Mouse (Mus musculus) limb, embryonic 13.5 days (tissue): ENCODE results near the gene Acvr1c. TPM values are rescaled to one million over a fixed set of nuclear protein-coding genes. Genes with fewer than 3 reads are reported as not detected.

Experiments used
- ATAC-seq: fragments of 200-750 bp; cut with Nextera tagmentation; 2 replicates; pipeline ENCODE4 v1.8.0; 2017; ENCODE audit warnings: low read depth, moderate number of reproducible peaks, moderate TSS enrichment; ENCODE audit not compliant: low FRiP score
- H3K27ac ChIP-seq: fragments of 300-500 bp; sonication (generic); 2 replicates; pipeline ENCODE4 v1.5.1; 2015; ENCODE audit warnings: inconsistent platforms, mild to moderate bottlenecking, moderate library complexity
- H3K27me3 ChIP-seq: fragments of 300-500 bp; sonication (generic); 2 replicates; pipeline ENCODE4 v1.6.1; 2015; ENCODE audit warnings: mild to moderate bottlenecking, inconsistent platforms
- H3K36me3 ChIP-seq: fragments of 300-500 bp; sonication (generic); 2 replicates; pipeline ENCODE4 v1.6.1; 2015; ENCODE audit warnings: inconsistent platforms, mild to moderate bottlenecking, moderate library complexity
- H3K4me1 ChIP-seq: fragments of 300-500 bp; sonication (generic); 2 replicates; pipeline ENCODE4 v1.6.1; 2015; ENCODE audit warnings: inconsistent platforms
- H3K4me2 ChIP-seq: fragments of 300-500 bp; sonication (generic); replicated peaks from 2 replicates; pipeline ENCODE4 v1.6.1; 2015; ENCODE audit warnings: inconsistent platforms, mild to moderate bottlenecking, moderate library complexity
- H3K4me3 ChIP-seq: fragments of 300-500 bp; sonication (generic); 2 replicates; pipeline ENCODE4 v1.5.1; 2015; ENCODE audit warnings: moderate library complexity, mild to moderate bottlenecking, inconsistent platforms
- H3K9ac ChIP-seq: fragments of 300-500 bp; sonication (generic); 2 replicates; pipeline ENCODE4 v1.6.1; 2015; ENCODE audit warnings: mild to moderate bottlenecking, inconsistent platforms
- H3K9me3 ChIP-seq: fragments of 300-500 bp; sonication (generic); 2 replicates; pipeline ENCODE4 v1.6.1; 2016; ENCODE audit warnings: inconsistent platforms
- WGBS: fragments of 180-500 bp; shearing (Covaris S2); methylation state at CpG from one replicate; pipeline ENCODE4 v1.1.7; 2015; 5-methylcytosine and 5-hydroxymethylcytosine counted together
- polyA plus RNA-seq: library from polyadenylated mRNA; unstranded; fragments of >200 nt; fragmentation: Nextera tagmentation; extraction: Ambion mirVana; gene quantifications from 2 replicates; pipeline ENCODE4 v1.2.1, GENCODE M21; 2015

Gene Acvr1c
- polyA plus RNA-seq, 1 experiment from 2014 or later = 0.10 TPM

DNA sequence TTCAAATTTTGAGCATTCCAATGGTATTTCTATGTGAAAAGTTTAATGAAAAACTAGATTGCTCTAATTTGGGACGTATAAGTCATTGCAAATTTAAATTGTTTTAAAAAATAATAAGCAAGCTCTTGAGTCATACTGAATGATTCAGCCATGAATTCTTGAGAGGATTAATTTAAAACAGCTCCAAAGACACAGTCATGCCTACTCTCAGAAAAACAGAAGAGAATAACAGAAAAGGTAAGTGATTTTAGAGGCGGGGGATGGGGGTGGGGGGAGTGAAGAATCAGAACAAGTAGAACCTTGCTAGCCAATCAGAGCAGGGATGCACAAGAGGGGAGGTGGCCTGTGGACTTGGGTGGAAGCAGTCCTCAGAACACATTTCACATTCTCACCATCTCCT is 7.0 kb downstream of the Acvr1c start:
- WGBS = 76% methylated on average over 2 of the region's 2 CpGs
- no peak overlapping the region for H3K9ac ChIP-seq
- no peaks in the 10 kb centered on the region for H3K4me1 ChIP-seq
- peaks cover 12% of the 10 kb centered on the region; the same call in 1 of the 2 replicates for H3K27me3 ChIP-seq
- H3K4me2 ChIP-seq = no peak overlapping the region
- H3K36me3 ChIP-seq = no peaks in the 10 kb centered on the region
- H3K27ac ChIP-seq = no peak overlapping the region
- H3K4me3 ChIP-seq = no peak overlapping the region
- no peak for ATAC-seq
- no peaks in the 10 kb centered on the region for H3K9me3 ChIP-seq

DNA sequence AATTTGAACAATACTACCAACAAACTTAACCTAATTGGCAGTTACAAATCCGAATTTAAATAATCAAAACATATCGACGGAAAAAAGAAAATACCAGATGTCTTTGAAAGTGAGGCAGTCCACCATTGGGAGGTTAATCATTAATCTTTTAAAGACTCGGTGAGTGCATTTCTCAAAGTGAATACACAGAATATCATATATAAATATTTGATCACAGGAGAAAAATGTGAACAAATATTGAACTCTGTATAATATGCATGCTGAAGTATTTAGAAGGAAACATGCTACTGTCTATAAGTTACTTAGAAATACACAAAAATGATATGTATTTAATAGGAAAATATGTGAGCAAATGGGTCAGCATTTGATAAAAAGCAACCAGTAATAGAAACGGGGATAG is 21.0 kb downstream of the Acvr1c start:
- Histone ChIP-seq H3K9ac (no peak overlapping the region), H3K36me3 (no peaks in the 10 kb centered on the region), H3K27ac (no peak overlapping the region), H3K4me2 (no peak overlapping the region), H3K27me3 (no peaks in the 10 kb centered on the region), H3K4me3 (no peak overlapping the region), H3K9me3 (no peaks in the 10 kb centered on the region), H3K4me1 (no peaks in the 10 kb centered on the region)
- 87% methylated on average over 5 of the region's 5 CpGs for WGBS
- no peak for ATAC-seq

DNA sequence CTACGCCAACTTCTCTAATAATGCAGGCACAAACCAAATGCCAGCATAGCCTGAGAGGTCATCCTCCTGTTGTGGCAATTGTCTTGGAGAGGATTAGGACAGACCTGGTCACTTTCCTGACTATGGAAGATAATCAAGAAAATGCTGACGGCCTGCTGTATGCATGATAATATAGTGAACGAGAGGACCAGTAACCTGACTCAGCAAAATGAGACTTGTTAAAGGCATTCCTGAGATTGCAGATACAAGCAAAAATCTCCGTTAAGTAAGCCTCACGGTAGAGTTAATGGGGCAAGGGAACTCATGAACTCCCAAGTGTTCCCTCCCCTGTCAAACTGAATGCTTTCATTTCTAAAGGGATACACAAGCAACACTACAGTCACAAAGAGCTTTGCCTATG is 28.1 kb downstream of the Acvr1c start:
- no peak overlapping the region for H3K9ac ChIP-seq
- ATAC-seq = no peak
- H3K4me2 ChIP-seq = no peak overlapping the region
- H3K36me3 ChIP-seq = no peaks in the 10 kb centered on the region
- no peak overlapping the region for H3K27ac ChIP-seq
- no peaks in the 10 kb centered on the region for H3K9me3 ChIP-seq
- no peak overlapping the region for H3K4me3 ChIP-seq
- no peaks in the 10 kb centered on the region for H3K27me3 ChIP-seq
- WGBS = 68% methylated on average over 5 of the region's 5 CpGs
- peaks cover 2% of the 10 kb centered on the region; the same call in 1 of the 2 replicates for H3K4me1 ChIP-seq

DNA sequence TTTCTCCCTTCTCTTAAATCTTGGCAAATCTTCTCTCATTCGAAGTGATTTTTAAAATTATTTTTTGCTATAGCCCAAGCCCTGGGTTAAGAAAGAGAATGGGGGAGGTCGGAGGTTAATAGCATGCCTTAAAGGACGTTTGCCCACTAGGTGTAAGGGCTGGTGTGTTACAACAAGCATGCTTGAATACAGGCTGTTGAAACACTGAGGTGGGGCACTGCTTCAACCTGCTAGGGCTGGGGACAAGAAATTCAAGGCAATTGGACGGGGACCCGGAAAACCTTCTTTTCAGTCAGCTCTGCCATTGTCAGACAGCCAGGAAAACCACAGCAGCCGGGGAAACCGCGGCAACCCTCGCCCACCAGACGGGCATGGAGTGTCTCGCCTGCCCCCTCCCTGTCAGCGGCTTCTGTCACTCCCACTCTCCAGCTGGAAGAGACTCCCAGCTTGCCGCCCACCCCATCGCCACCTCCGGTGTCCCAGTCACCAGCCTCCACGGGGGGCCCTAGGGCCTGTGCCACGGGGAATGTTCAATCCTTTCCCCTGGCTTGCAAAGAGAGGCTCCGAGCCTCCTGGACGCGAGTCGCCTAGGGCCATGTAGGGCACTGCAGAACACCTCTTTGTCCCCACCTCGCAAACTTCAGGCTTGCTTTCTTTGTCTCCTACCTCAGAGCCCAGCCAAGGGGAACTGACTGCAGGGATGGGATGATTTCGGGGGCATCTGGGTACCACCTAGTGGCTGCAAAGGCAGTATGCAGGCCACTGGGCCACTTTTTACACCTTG is 33.4 kb downstream of the Acvr1c start:
- Histone ChIP-seq H3K27ac (no peak overlapping the region), H3K9me3 (no peaks in the 10 kb centered on the region), H3K4me1 (peaks cover 8% of the 10 kb centered on the region; the same call in 1 of the 2 replicates), H3K36me3 (no peaks in the 10 kb centered on the region), H3K4me2 (peak overlapping the region; percentile 82), H3K4me3 (peak overlapping the region; percentile 49), H3K9ac (peak overlapping the region; percentile 71), H3K27me3 (no peaks in the 10 kb centered on the region)
- ATAC-seq = peak; percentile 85
- WGBS = 13% methylated on average over 23 of the region's 23 CpGs

DNA sequence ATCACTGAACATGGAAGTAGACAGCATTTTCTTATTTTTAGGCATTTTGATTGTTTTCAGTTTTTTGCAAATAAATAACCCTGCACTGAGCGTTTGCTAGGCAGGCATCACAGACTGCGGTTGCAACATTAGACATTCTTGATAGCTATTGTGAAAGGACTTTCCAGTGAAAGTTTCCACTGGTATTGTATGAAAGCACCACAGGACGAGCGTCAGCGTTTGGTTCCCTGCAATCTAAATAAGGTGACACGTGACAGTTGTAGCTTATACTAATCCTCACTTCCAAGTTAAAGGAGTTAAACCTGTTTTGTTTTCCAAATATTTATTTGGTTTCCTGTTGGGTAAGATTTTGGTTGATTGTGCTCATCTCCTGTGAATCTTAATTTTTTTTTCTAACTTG is 34.4 kb downstream of the Acvr1c start:
- H3K4me2 ChIP-seq = no peak overlapping the region
- no peaks in the 10 kb centered on the region for H3K36me3 ChIP-seq
- ATAC-seq = no peak
- H3K4me3 ChIP-seq = no peak overlapping the region
- no peak overlapping the region for H3K9ac ChIP-seq
- no peaks in the 10 kb centered on the region for H3K27me3 ChIP-seq
- WGBS = 83% methylated on average over 6 of the region's 6 CpGs
- H3K4me1 ChIP-seq = peaks cover 8% of the 10 kb centered on the region; the same call in 1 of the 2 replicates
- H3K9me3 ChIP-seq = no peaks in the 10 kb centered on the region
- H3K27ac ChIP-seq = no peak overlapping the region

DNA sequence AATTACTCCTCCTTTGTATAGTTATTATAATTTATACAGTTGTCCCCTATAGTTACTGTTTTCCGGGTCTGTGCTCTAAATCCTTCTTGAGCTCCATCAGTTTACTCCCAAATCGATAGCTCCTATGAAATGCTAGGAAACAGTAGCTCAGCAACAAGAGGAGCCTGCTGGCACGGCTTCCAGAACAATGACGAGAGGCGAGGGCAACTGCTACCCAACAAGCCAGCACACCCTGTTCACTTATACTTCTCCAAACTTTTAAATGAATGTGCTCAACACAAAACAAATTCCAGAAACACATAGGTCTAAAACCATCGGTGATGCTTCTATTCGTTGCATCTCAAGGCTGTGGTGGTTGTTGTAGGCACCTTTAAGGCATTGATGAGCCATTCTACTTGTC is 41.5 kb downstream of the Acvr1c start:
- Histone ChIP-seq H3K4me1 (no peaks in the 10 kb centered on the region), H3K9ac (no peak overlapping the region), H3K36me3 (no peaks in the 10 kb centered on the region), H3K4me3 (no peak overlapping the region), H3K4me2 (no peak overlapping the region), H3K9me3 (no peaks in the 10 kb centered on the region), H3K27me3 (no peaks in the 10 kb centered on the region), H3K27ac (no peak overlapping the region)
- 95% methylated on average over 7 of the region's 7 CpGs for WGBS
- no peak for ATAC-seq

DNA sequence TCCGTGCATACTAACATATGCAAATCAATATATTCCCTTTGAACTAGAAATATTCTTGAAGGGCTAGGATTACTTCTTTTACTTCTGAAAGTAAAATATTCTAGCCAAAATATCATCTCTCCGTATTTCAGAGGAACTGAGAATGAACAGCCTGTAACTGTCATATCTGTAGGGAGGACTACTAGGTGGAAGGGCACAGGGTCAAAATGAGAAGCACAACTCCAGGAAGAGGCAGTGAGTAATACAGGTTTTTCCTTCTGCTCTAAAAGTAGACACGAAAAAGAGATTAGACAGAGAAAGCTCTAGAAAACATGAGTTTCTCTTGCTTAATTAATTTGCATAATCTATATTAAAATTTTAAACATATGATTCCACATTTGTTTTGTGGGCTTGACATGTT is 48.0 kb downstream of the Acvr1c start:
- Histone ChIP-seq H3K27ac (no peak overlapping the region), H3K9me3 (no peaks in the 10 kb centered on the region), H3K36me3 (no peaks in the 10 kb centered on the region), H3K4me3 (no peak overlapping the region), H3K27me3 (no peaks in the 10 kb centered on the region), H3K9ac (no peak overlapping the region), H3K4me1 (no peaks in the 10 kb centered on the region), H3K4me2 (no peak overlapping the region)
- WGBS = 83% methylated on average over 3 of the region's 3 CpGs
- ATAC-seq = no peak

DNA sequence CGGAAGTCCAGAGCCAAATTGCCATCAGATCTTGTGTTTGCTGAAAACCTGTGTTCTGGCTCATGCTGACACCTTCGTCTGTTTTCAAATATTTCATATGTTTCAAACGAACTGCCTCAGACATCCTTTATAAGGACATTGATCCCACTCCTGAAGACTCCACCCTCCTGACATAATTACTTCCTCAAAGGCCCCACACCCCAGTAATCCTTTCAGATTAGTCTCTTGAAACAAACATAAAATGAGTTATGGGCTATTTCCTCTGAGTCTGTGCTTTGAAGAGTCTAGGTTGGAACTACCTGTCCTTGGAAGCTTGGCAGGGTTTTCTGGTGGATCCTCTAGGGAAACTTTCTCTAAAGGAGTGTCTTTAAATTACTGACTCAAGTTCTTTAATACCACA is 53.2 kb downstream of the Acvr1c start:
- H3K27ac ChIP-seq = no peak overlapping the region
- no peak overlapping the region for H3K4me2 ChIP-seq
- 47% methylated on average over 3 of the region's 3 CpGs for WGBS
- H3K9me3 ChIP-seq = no peaks in the 10 kb centered on the region
- H3K36me3 ChIP-seq = no peaks in the 10 kb centered on the region
- no peak for ATAC-seq
- no peak overlapping the region for H3K4me3 ChIP-seq
- H3K9ac ChIP-seq = no peak overlapping the region
- no peaks in the 10 kb centered on the region for H3K27me3 ChIP-seq
- H3K4me1 ChIP-seq = no peaks in the 10 kb centered on the region

DNA sequence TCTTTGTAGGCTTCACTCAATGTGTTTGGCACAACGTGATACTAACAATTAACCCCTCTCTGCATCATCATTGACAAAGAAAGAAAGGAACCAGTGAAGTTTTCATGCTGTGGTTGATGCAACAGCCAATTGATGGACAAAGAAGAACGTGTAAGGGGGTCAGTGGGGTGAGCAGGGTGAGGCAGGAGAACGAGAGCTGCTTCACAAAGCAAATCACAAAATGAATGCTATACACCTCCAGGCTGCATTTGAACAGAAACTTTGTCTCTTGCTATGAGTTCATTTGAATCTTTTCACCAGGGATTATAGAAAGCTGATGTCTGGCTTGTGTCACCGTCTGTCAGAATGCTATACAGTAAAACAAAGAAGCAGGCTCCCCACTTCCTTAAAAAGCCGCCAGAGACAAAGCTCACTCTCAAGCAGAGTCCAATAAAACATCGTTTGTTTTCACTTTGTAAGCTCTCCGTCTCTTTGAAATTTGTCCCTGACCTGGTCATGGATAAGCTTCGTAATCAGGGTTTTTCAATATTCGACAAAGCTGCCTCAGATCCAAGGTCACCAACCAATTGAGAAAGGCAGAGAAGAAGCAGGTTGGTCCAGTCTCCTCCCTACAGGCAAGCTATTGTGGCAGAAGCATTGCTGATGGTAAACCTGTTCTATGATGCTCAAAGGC is 67.8 kb downstream of the Acvr1c start:
- H3K27ac ChIP-seq = no peak overlapping the region
- H3K4me2 ChIP-seq = 0 out of 2 replicates have a peak overlapping the region, but pooled peaks have one; percentile 7

DNA sequence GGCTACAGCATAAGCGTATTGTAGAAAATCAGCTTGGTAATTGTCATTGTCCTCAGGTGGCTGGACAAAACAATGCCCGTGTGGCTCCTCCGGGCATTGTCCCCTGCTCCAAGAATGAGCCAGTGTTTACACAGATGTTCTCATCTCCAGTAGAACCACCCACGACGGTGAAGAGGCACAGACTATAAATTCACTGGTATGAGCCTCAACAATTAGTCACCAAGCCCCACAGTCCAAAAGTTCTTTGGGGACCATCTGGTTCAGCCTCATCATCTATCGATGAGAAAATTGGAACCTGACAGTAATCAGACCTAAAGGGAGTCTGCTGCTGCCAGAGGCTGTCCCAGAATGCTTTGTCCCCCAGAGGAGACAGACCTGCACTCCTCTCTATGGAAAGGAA is 68.4 kb downstream of the Acvr1c start:
- H3K4me2 ChIP-seq = no peak overlapping the region
- no peaks in the 10 kb centered on the region for H3K36me3 ChIP-seq
- H3K4me3 ChIP-seq = no peak overlapping the region
- H3K9me3 ChIP-seq = no peaks in the 10 kb centered on the region
- no peak for ATAC-seq
- H3K4me1 ChIP-seq = no peaks in the 10 kb centered on the region
- H3K27me3 ChIP-seq = no peaks in the 10 kb centered on the region
- H3K27ac ChIP-seq = no peak overlapping the region
- H3K9ac ChIP-seq = no peak overlapping the region
- 76% methylated on average over 6 of the region's 6 CpGs for WGBS

More for the DNA sequence above, 67.8 kb downstream of the Acvr1c start:
- H3K9ac ChIP-seq = no peak overlapping the region
- 45% methylated on average over 9 of the region's 9 CpGs for WGBS
- no peak overlapping the region for H3K4me3 ChIP-seq
- ATAC-seq = no peak
- H3K9me3 ChIP-seq = no peaks in the 10 kb centered on the region
- no peaks in the 10 kb centered on the region for H3K4me1 ChIP-seq
- no peaks in the 10 kb centered on the region for H3K27me3 ChIP-seq
- no peaks in the 10 kb centered on the region for H3K36me3 ChIP-seq

DNA sequence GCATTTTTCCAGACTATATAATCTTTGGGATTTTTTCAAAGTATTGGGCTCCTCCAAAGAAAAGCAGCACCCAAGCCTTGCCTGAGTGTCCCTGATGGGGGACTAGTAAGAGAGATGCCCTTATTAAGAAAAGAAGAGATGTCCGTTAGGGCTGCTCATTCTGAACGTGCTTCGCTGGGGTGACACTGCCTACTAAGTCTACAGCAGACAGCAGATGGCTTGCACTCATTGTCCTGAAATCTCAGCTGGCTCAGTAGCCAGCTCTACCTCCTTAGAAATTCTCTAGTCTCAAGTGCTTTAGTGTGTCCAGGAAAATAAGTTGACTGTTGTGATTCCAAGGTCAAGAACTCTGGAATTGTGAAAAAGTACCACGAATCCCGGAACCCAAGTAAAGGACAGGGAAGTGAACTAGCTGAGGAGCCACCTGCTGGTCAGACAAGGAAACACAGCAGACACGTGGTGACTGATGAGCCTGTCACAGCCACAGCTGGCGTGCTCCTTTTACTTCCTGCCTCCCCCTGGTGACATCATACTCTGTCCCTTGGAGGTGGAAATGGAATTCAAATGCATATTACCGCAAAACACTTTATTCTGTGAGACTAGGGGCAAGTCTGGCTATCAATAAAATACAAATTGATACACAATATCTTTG is 75.3 kb downstream of the Acvr1c start:
- Histone ChIP-seq H3K4me1 (no peaks in the 10 kb centered on the region), H3K27ac (no peak overlapping the region), H3K9ac (no peak overlapping the region), H3K4me3 (no peak overlapping the region), H3K4me2 (no peak overlapping the region), H3K27me3 (no peaks in the 10 kb centered on the region), H3K9me3 (no peaks in the 10 kb centered on the region), H3K36me3 (no peaks in the 10 kb centered on the region)
- WGBS = 54% methylated on average over 8 of the region's 8 CpGs
- ATAC-seq = peak; percentile 40; the same call in 1 of the 2 replicates

DNA sequence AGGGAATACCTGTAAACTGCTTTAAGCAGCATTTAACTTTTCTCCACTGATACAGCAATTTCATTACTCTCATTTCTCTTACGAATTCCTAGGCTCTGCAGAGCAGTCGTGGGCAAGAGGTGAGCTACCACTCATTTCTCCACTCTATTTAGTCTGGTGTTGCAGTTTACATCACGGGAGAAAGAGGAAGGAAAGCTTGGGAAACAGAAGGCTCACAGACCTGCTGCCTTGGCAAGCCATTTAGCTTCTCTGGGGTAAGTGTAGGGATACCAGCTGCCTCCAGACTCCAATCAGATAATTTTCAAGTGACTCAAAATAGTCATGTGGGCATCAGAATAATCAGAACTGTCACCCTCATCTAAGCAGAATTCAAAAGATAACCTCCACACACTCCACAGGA is 76.6 kb downstream of the Acvr1c start:
- ATAC-seq = no peak
- no peaks in the 10 kb centered on the region for H3K36me3 ChIP-seq
- H3K9ac ChIP-seq = no peak overlapping the region
- no peaks in the 10 kb centered on the region for H3K27me3 ChIP-seq
- H3K4me1 ChIP-seq = no peaks in the 10 kb centered on the region
- no peak overlapping the region for H3K27ac ChIP-seq
- no peak overlapping the region for H3K4me2 ChIP-seq
- no peak overlapping the region for H3K4me3 ChIP-seq
- H3K9me3 ChIP-seq = no peaks in the 10 kb centered on the region
- 70% methylated on average over 3 of the region's 3 CpGs for WGBS
